Mouse (Mus musculus): Measurements from ENCODE around the gene Ugt3a1.
"Not testable (repeated sequence)": the region's sequence is repeated elsewhere in the genome, so short reads cannot be mapped to it uniquely, and the experiment has no call there.

Ugt3a1 gene

GRCm38 (mm10) chr15:9276838-9277295 is at the start of gene Ugt3a1:
TSS of gene Ugt3a1 (plus strand) at chr15:9276888.
- in situ Hi-C loops (cut with MboI, MseI): no loop called here

GRCm38 (mm10) chr15:9230917-9231316 is 45.8 kb upstream of the Ugt3a1 start:
- in situ Hi-C loops (cut with MboI, MseI): not testable (repeated sequence)

GRCm38 (mm10) chr15:9246345-9246744 is 30.3 kb upstream of the Ugt3a1 start:
- in situ Hi-C loops (cut with MboI, MseI): no loop called here

GRCm38 (mm10) chr15:9252891-9253290 is 23.8 kb upstream of the Ugt3a1 start:
- in situ Hi-C loops (cut with MboI, MseI): no loop called here

- in situ Hi-C loops (cut with MboI, MseI): no loop called here
Measured at GRCm38 (mm10) chr15:9260621-9261020, 16.1 kb upstream of the Ugt3a1 start.

- in situ Hi-C loops (cut with MboI, MseI): no loop called here
Measured at GRCm38 (mm10) chr15:9271876-9272275, 4.8 kb upstream of the Ugt3a1 start.

GRCm38 (mm10) chr15:9279026-9279425 is 2.3 kb downstream of the Ugt3a1 start:
- in situ Hi-C loops (cut with MboI, MseI): no loop called here

GRCm38 (mm10) chr15:9279596-9279995 is 2.9 kb downstream of the Ugt3a1 start:
- in situ Hi-C loops (cut with MboI, MseI): no loop called here

- in situ Hi-C loops (cut with MboI, MseI): no loop called here
Measured at GRCm38 (mm10) chr15:9283165-9283564, 6.5 kb downstream of the Ugt3a1 start.

- in situ Hi-C loops (cut with MboI, MseI): no loop called here
Measured at GRCm38 (mm10) chr15:9289660-9290059, 13.0 kb downstream of the Ugt3a1 start.

- in situ Hi-C loops (cut with MboI, MseI): no loop called here
Measured at GRCm38 (mm10) chr15:9305978-9306692, 29.4 kb downstream of the Ugt3a1 start.

GRCm38 (mm10) chr15:9334596-9334995 is 57.9 kb downstream of the Ugt3a1 start:
- in situ Hi-C loops (cut with MboI, MseI): no loop called here

GRCm38 (mm10) chr15:9335341-9335740 is 58.7 kb downstream of the Ugt3a1 start, which contains the start of gene Ugt3a2:
TSS of gene Ugt3a2 (plus strand) at chr15:9335550.
- in situ Hi-C loops (cut with MboI, MseI): no loop called here

GRCm38 (mm10) chr15:9336616-9337015 is 59.9 kb downstream of the Ugt3a1 start:
- in situ Hi-C loops (cut with MboI, MseI): no loop called here

GRCm38 (mm10) chr15:9337021-9337420 is 60.3 kb downstream of the Ugt3a1 start:
- in situ Hi-C loops (cut with MboI, MseI): no loop called here

- in situ Hi-C loops (cut with MboI, MseI): no loop called here
Measured at GRCm38 (mm10) chr15:9348739-9349138, 72.1 kb downstream of the Ugt3a1 start.

GRCm38 (mm10) chr15:9362801-9363200 is 86.1 kb downstream of the Ugt3a1 start:
- in situ Hi-C loops (cut with MboI, MseI): no loop called here

Measured in T-helper 2 cell (primary cell).